Mouse (Mus musculus): ENCODE results near the gene Mef2a. TPM values are rescaled to one million over a fixed set of nuclear protein-coding genes. Genes with fewer than 3 reads are reported as not detected.

Mef2a gene
- 10.6 and 11.0 TPM in 2 replicates for polyA plus RNA-seq (2015; fragmentation: Nextera tagmentation; extraction: Ambion mirVana)

DNA sequence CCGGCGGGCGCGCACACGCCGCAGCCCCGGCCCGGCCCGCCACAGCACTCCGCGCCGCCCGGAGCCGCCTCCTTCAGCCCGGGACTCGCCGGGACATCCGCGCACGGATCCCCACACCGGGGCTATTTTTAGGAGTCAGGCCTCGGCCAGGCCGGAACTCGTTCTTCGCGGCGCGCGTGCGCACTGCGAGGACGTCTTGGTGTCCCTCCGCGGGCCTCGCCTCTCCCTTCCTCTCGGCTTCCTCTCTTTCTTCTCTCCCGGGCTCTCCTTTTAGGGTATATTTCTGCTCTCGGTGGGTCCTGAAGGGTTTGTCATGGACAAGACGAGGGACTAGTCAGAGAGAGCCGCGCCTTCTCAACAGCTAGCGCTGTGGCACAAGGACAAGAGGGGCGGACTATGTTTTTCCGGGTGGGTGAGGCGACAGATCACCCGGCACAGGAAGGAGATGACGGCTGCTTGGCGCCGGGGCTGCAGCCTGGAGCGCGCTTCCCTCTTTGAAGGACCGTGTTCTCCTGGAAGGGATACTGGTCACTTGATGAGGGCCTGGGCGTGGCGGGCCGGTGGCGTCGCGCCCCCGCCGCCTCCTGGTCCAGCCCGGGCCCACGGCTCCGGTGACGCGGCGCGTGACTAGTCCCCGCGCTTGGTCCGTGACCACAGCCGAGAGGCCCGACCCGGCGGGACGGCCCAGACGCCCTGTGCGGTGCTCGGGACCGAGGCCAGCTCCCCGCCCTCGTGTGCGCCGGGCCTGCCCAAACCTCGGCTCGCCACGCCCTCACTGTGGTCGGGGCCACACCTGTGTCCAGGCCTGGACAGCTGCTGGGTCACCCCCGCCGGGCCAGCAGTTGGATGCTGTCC, at the start of gene Mef2a:
Gene Mef2a, minus strand, starts transcription at position 130 of the 855 bp plus-strand sequence.
- no peaks in the 10 kb centered on the region for H3K36me3 ChIP-seq
- peak within 1 kb of the TSS; percentile 97 for H3K9ac ChIP-seq
- H3K27me3 ChIP-seq, result no peaks in the 10 kb centered on the region
- ATAC-seq (ENCODE audit: low read depth) (peak; percentile 89), DNase-seq (peak; percentile 90)
- peak within 1 kb of the TSS; percentile 92 for H3K27ac ChIP-seq
- H3K4me1 ChIP-seq (replicated peaks), result peaks cover 40% of the 10 kb centered on the region
- under 1% methylated on average over 89 of the region's 89 CpGs for WGBS (ENCODE audit: insufficient replicate concordance)
- peak within 1 kb of the TSS; percentile 98 for H3K4me2 ChIP-seq
- no peaks in the 10 kb centered on the region for H3K9me3 ChIP-seq (replicated peaks)
- H3K4me3 ChIP-seq (replicated peaks), result peak within 1 kb of the TSS; percentile 95

DNA sequence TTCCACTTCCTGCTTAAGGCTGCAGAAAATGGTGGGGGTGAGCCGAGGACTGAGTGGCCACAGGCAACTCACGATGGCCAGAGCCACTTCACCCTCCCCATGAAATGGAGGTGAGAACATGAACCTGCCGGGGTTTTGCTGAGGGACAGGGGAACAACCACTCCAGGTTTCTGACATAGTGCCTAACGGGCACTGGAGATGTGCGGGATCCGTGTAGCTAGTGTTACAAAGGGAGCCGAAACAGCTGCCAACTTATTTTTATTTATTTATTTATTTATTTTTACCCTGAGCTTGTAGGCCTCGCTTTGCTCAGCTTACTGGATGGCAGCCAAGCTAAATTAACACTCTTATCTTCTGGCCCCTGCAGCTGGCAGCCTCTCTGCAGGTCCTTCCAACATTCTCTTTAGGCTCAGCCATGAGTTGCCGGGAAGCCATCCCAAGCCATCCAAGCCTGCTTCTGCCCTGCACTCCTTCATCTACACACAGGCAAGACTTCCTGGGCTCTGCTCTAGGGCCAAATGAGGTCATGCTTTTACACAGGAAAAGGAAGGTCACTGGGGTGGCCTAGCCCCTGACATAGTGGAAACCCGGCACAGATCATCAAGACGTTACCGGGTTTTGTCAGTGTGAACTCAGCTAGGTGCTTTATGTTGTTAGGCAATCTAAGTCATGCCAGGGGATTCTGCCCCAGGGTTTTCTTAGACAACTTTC, 49.0 kb upstream of the Mef2a start:
- no peak overlapping the region for H3K4me3 ChIP-seq (replicated peaks)
- no peak overlapping the region for H3K4me2 ChIP-seq
- H3K36me3 ChIP-seq, result no peaks in the 10 kb centered on the region
- no peak for DNase-seq
- no peaks in the 10 kb centered on the region for H3K27me3 ChIP-seq
- no peaks in the 10 kb centered on the region for H3K9me3 ChIP-seq (replicated peaks)
- no peak for ATAC-seq (ENCODE audit: low read depth)
- H3K27ac ChIP-seq, result no peak overlapping the region
- peaks cover 6% of the 10 kb centered on the region; the same call in 1 of the 2 replicates for H3K4me1 ChIP-seq (replicated peaks)
- no peak overlapping the region for H3K9ac ChIP-seq
- WGBS (ENCODE audit: insufficient replicate concordance), result 56% methylated on average over 12 of the region's 12 CpGs

DNA sequence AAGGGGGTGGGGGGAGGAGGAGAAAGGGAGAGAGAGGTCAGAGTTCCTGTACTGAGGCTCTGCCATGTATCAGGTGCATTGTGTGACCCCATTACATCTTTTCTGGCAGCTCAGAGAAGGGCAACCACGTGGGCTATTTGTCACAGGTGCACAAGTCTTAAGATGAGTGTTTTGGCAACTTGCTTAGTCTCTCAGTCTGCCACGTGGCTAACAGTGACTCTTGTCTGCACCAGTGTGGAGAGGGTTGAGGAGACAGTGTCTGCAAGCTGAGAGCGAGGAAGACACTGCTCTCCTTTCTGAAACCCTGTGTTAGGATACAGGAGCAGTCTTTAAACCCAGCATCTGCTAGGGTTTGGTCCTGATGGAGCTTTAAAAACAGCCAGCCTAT, 48.4 kb upstream of the Mef2a start:
- DNase-seq (no peak), ATAC-seq (ENCODE audit: low read depth) (no peak)
- Histone ChIP-seq H3K9ac (no peak overlapping the region), H3K4me2 (no peak overlapping the region), H3K4me1 (replicated peaks) (peaks cover 6% of the 10 kb centered on the region; the same call in 1 of the 2 replicates), H3K36me3 (no peaks in the 10 kb centered on the region), H3K27ac (no peak overlapping the region), H3K9me3 (replicated peaks) (no peaks in the 10 kb centered on the region), H3K27me3 (no peaks in the 10 kb centered on the region), H3K4me3 (replicated peaks) (no peak overlapping the region)
- 44% methylated on average over 3 of the region's 3 CpGs for WGBS (ENCODE audit: insufficient replicate concordance)

DNA sequence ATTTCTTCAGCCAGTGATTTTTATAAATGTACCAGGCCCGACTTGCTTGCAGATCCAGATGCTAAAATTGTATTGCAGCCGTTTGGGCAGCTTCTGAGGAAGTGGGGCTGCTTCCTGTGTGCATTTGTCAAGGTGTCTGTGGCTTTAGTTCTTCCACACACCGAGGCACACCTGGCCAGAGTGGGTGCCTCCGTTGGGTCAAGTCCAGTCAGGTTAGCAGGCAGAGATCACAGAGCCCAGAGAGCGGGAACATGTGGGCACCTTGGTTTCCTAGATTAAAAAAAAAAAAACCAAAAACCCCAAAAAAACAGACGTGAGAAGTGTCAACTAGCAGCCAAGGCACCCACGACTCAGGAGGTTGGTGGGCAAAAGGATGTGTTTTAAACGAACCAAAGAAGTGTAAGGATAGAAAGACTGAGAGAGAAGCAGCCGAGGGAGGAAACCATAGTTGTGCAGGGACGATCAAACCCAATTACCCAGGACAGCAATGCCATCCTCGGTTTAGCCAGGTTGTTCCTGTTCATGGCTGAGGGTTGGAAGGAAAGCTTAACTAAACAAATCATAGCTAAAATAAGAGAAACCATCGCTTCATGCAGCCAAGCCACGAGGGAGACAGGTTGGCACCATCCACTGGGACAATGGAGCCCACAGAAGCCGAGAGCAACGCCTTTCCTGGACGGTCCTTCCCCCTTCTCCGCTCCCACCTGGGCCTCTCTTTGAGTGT, 47.1 kb upstream of the Mef2a start:
- H3K27ac ChIP-seq, result no peak overlapping the region

DNA sequence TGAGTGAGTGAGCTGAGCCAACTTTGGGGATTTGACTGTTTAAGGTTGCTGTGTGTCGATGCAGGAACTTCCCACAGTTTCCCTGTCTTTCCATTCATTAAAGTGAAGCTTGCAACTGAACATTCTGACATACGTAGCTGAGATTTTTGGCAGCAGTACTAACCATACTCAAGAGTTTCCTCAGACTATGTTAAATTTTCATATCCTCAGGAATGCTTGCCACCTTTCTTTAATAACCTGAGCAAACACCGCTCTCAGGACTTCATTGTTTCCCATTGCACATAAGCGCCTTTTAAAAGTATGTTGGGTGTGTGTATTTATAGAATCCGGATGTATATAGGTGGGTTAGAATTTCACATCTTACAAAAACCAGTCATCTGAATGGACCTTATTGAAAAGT, 45.5 kb upstream of the Mef2a start:
- ATAC-seq (ENCODE audit: low read depth), result no peak
- no peak overlapping the region for H3K27ac ChIP-seq
- no peak overlapping the region for H3K4me3 ChIP-seq (replicated peaks)
- H3K9me3 ChIP-seq (replicated peaks), result no peaks in the 10 kb centered on the region
- no peaks in the 10 kb centered on the region for H3K27me3 ChIP-seq
- no peak for DNase-seq
- H3K4me1 ChIP-seq (replicated peaks), result peaks cover 6% of the 10 kb centered on the region; the same call in 1 of the 2 replicates
- no peaks in the 10 kb centered on the region for H3K36me3 ChIP-seq
- no peak overlapping the region for H3K4me2 ChIP-seq
- WGBS (ENCODE audit: insufficient replicate concordance), result 80% methylated on average over 5 of the region's 5 CpGs
- no peak overlapping the region for H3K9ac ChIP-seq

More for the DNA sequence above, 47.1 kb upstream of the Mef2a start:
- H3K9me3 ChIP-seq (replicated peaks), result no peaks in the 10 kb centered on the region
- no peak overlapping the region for H3K9ac ChIP-seq
- peaks cover 6% of the 10 kb centered on the region; the same call in 1 of the 2 replicates for H3K4me1 ChIP-seq (replicated peaks)
- no peaks in the 10 kb centered on the region for H3K27me3 ChIP-seq
- DNase-seq (no peak), ATAC-seq (ENCODE audit: low read depth) (no peak)
- no peaks in the 10 kb centered on the region for H3K36me3 ChIP-seq
- H3K4me2 ChIP-seq, result no peak overlapping the region
- 38% methylated on average over 17 of the region's 17 CpGs for WGBS (ENCODE audit: insufficient replicate concordance)
- no peak overlapping the region for H3K4me3 ChIP-seq (replicated peaks)

DNA sequence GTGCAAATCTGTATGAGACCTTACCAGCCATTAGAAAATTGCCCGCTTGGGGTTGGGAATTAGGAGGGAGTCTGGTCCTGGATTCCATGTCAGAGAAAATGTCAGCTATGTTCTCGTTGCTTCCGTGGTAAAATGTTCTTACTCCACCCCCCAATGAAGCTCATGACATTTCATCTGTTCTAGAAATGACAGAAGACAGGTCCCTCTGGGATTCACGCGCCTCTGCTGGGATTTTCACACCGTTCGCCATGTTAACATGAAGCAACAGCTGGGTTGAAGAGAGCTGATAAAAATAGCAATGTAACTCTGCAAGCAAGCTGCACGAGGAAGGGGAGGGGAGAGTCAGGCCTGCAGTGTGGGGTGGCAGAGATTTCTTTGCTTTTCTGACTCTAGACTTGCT, 42.1 kb upstream of the Mef2a start:
- 57% methylated on average over 8 of the region's 8 CpGs for WGBS (ENCODE audit: insufficient replicate concordance)
- no peak overlapping the region for H3K4me2 ChIP-seq
- no peak overlapping the region for H3K4me3 ChIP-seq (replicated peaks)
- no peak overlapping the region for H3K9ac ChIP-seq
- H3K27ac ChIP-seq, result no peak overlapping the region
- H3K36me3 ChIP-seq, result no peaks in the 10 kb centered on the region
- no peaks in the 10 kb centered on the region for H3K27me3 ChIP-seq
- no peaks in the 10 kb centered on the region for H3K9me3 ChIP-seq (replicated peaks)
- no peak for ATAC-seq (ENCODE audit: low read depth)
- no peaks in the 10 kb centered on the region for H3K4me1 ChIP-seq (replicated peaks)
- DNase-seq, result no peak

DNA sequence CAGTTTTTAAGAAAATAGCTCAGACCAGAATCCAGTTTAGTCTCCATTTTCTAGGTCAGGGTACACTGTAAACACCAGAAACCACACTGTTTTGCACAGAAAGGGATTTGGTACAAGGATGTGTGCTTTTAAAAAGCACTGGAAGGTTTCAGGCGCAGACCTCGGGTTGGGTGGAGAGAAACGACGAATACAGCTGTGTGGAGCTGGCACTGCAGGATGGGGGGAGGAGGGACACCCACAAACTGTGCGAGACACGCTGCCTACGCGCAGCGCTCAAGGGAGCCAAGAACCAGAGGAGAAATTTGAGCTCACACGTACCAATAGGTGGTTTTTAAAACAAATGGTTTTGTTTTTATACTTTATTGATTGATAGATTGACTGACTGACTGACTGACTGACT, 40.0 kb upstream of the Mef2a start:
- DNase-seq (no peak), ATAC-seq (ENCODE audit: low read depth) (no peak)
- Histone ChIP-seq H3K9ac (no peak overlapping the region), H3K9me3 (replicated peaks) (no peaks in the 10 kb centered on the region), H3K36me3 (no peaks in the 10 kb centered on the region), H3K4me1 (replicated peaks) (no peaks in the 10 kb centered on the region), H3K27ac (no peak overlapping the region), H3K27me3 (no peaks in the 10 kb centered on the region), H3K4me3 (replicated peaks) (no peak overlapping the region), H3K4me2 (no peak overlapping the region)
- 73% methylated on average over 10 of the region's 10 CpGs for WGBS (ENCODE audit: insufficient replicate concordance)

DNA sequence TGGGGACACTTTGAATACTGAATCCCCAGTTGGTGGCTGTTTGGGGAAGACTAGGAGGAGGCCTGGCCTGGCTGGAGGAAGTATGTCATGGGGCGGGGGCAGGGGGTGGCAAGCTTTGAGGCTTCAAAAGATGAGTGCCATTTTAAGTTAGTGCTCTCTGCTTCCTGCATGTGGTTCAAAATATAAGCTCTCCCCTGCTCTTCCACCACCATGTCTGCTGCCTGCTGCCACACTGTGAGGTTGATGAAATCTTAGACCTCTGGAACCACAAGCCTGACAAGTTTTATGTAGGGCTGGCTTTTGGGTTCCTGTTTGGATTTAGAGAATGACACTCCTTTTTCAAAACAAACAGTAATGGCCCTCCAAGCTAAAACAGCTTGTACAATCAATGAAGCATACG, 34.4 kb upstream of the Mef2a start:
- H3K4me2 ChIP-seq, result no peak overlapping the region
- H3K4me3 ChIP-seq (replicated peaks), result no peak overlapping the region
- H3K9me3 ChIP-seq (replicated peaks), result no peaks in the 10 kb centered on the region
- no peaks in the 10 kb centered on the region for H3K27me3 ChIP-seq
- ATAC-seq (ENCODE audit: low read depth) (no peak), DNase-seq (no peak)
- no peak overlapping the region for H3K27ac ChIP-seq
- no peaks in the 10 kb centered on the region for H3K36me3 ChIP-seq
- WGBS (ENCODE audit: insufficient replicate concordance), result 57% methylated on average over 2 of the region's 2 CpGs
- no peaks in the 10 kb centered on the region for H3K4me1 ChIP-seq (replicated peaks)
- no peak overlapping the region for H3K9ac ChIP-seq

DNA sequence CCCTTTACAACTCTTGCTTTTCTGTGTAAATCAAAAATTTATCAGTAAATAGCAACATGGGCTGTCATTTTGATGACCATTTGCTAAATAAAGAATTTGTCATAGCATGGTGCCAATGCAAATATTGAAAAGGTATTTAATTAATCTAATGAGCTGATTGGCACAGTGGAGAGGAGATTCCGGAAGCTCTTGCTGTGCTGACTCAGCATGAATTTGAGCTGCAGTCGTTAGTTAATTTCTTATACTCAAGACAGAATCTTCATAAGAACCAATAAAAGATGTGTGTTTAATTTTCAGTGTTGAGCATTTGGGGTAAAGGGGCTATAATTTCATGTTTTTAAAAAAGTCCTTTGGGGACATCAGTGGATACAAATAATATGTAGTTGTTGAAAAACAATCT, 31.5 kb upstream of the Mef2a start:
- Histone ChIP-seq H3K4me1 (replicated peaks) (no peaks in the 10 kb centered on the region), H3K9me3 (replicated peaks) (no peaks in the 10 kb centered on the region), H3K27me3 (no peaks in the 10 kb centered on the region), H3K36me3 (no peaks in the 10 kb centered on the region), H3K4me3 (replicated peaks) (no peak overlapping the region), H3K4me2 (no peak overlapping the region), H3K27ac (no peak overlapping the region), H3K9ac (no peak overlapping the region)
- ATAC-seq (ENCODE audit: low read depth), result no peak
- DNase-seq, result no peak
- 79% methylated on average over 2 of the region's 2 CpGs for WGBS (ENCODE audit: insufficient replicate concordance)

DNA sequence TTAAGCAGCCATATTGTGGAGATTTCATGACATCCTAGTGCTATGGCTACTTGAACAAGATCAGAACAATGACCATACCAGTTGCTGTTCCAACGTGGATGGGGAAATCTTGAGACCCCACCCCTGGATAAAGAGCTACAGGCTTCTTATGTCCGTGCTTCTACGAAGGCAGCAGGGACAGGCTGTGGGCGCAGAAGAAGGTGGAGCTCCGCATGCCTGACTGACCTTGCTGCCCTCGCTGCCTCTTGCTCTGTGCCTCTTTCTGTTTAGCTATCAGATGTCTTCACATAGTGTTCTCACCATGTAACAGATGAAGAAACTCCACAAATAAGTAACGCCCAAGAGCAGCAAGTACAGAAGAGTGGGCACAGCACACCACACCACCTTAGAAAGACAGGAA, 29.7 kb upstream of the Mef2a start:
- no peak for ATAC-seq (ENCODE audit: low read depth)

DNA sequence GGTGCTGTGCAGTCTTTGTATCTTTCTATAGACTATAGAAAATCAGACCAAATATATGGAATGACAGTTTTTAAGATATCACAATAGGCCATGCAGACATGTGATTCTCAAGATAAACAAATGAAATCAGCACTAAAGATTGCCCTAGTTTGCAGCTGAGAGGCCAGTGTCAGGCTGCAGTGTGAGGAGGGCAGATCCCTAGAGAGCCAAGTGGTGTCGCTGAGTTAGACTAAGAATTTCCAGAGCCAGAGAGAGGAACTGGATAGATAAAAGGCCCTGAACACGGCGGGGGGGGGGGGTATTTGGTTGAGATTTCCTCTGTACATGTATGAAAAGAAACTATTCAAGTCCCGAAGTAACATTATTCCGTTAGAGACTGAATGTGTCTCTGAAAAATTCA, 28.7 kb upstream of the Mef2a start:
- no peaks in the 10 kb centered on the region for H3K36me3 ChIP-seq
- ATAC-seq (ENCODE audit: low read depth) (no peak), DNase-seq (no peak)
- no peak overlapping the region for H3K9ac ChIP-seq
- H3K4me3 ChIP-seq (replicated peaks), result no peak overlapping the region
- H3K4me1 ChIP-seq (replicated peaks), result no peaks in the 10 kb centered on the region
- 57% methylated on average over 5 of the region's 5 CpGs for WGBS (ENCODE audit: insufficient replicate concordance)
- no peak overlapping the region for H3K27ac ChIP-seq
- no peaks in the 10 kb centered on the region for H3K27me3 ChIP-seq
- H3K9me3 ChIP-seq (replicated peaks), result no peaks in the 10 kb centered on the region
- H3K4me2 ChIP-seq, result no peak overlapping the region

More for the DNA sequence above, 29.7 kb upstream of the Mef2a start:
- no peak overlapping the region for H3K27ac ChIP-seq
- no peaks in the 10 kb centered on the region for H3K27me3 ChIP-seq
- WGBS (ENCODE audit: insufficient replicate concordance), result 63% methylated on average over 7 of the region's 7 CpGs
- DNase-seq, result no peak
- no peaks in the 10 kb centered on the region for H3K4me1 ChIP-seq (replicated peaks)
- H3K36me3 ChIP-seq, result no peaks in the 10 kb centered on the region
- no peaks in the 10 kb centered on the region for H3K9me3 ChIP-seq (replicated peaks)
- no peak overlapping the region for H3K9ac ChIP-seq
- no peak overlapping the region for H3K4me3 ChIP-seq (replicated peaks)
- H3K4me2 ChIP-seq, result no peak overlapping the region
